Mouse (Mus musculus): ENCODE measurements around the gene Adk. TPM values are rescaled to one million over a fixed set of nuclear protein-coding genes. Genes with fewer than 3 reads are reported as not detected.
"Not testable (repeated sequence)": the region's sequence is repeated elsewhere in the genome, so short reads cannot be mapped to it uniquely, and the experiment has no call there.

Gene Adk
- polyA plus RNA-seq, 1 experiment from 2014 or later = 195 TPM

GRCm38 (mm10) chr14:21463117-21463712 is 410.8 kb downstream of the Adk start:
- no peak overlapping the region for H3K4me2 ChIP-seq (ENCODE audit: low read depth, low read length)
- no peaks in the 10 kb centered on the region for H3K36me3 ChIP-seq (ENCODE audit: control insufficient read depth, insufficient read depth, low read length)
- H3K9me3 ChIP-seq (ENCODE audit: control insufficient read depth, low read length) = no peaks in the 10 kb centered on the region
- WGBS = 74% methylated on average over 9 of the region's 9 CpGs
- no peak overlapping the region for H3K9ac ChIP-seq (ENCODE audit: low read length)
- H3K27me3 ChIP-seq (ENCODE audit: control insufficient read depth, insufficient read depth, low read depth, low read length) = no peaks in the 10 kb centered on the region
- H3K4me3 ChIP-seq (ENCODE audit: low read length) = no peak overlapping the region
- H3K27ac ChIP-seq (ENCODE audit: low read length) = no peak overlapping the region
- ATAC-seq (ENCODE audit: low read depth) = no peak
- H3K4me1 ChIP-seq (replicated peaks; ENCODE audit: control insufficient read depth, insufficient read depth, low read length) = no peaks in the 10 kb centered on the region

- H3K27ac ChIP-seq (ENCODE audit: low read length) = no peak overlapping the region
- H3K36me3 ChIP-seq (ENCODE audit: control insufficient read depth, insufficient read depth, low read length) = no peaks in the 10 kb centered on the region
- ATAC-seq (ENCODE audit: low read depth) = no peak
- H3K27me3 ChIP-seq (ENCODE audit: control insufficient read depth, insufficient read depth, low read depth, low read length) = no peaks in the 10 kb centered on the region
- H3K9me3 ChIP-seq (ENCODE audit: control insufficient read depth, low read length) = no peaks in the 10 kb centered on the region
- no peak overlapping the region for H3K4me3 ChIP-seq (ENCODE audit: low read length)
- H3K4me1 ChIP-seq (replicated peaks; ENCODE audit: control insufficient read depth, insufficient read depth, low read length) = no peaks in the 10 kb centered on the region
- no peak overlapping the region for H3K9ac ChIP-seq (ENCODE audit: low read length)
- 72% methylated on average over 5 of the region's 5 CpGs for WGBS
- H3K4me2 ChIP-seq (ENCODE audit: low read depth, low read length) = no peak overlapping the region
Measured at GRCm38 (mm10) chr14:21470386-21470785, 418.0 kb downstream of the Adk start.

- Histone ChIP-seq H3K4me2 (ENCODE audit: low read depth, low read length) (no peak overlapping the region), H3K4me3 (ENCODE audit: low read length) (no peak overlapping the region)
Measured at GRCm38 (mm10) chr14:21471975-21472374, 419.6 kb downstream of the Adk start.

GRCm38 (mm10) chr14:21474593-21475132 is 422.3 kb downstream of the Adk start:
- H3K36me3 ChIP-seq (ENCODE audit: control insufficient read depth, insufficient read depth, low read length); H3K9me3 ChIP-seq (ENCODE audit: control insufficient read depth, low read length); H3K9ac ChIP-seq (ENCODE audit: low read length); H3K4me1 ChIP-seq (replicated peaks; ENCODE audit: control insufficient read depth, insufficient read depth, low read length); H3K4me3 ChIP-seq (ENCODE audit: low read length); H3K27me3 ChIP-seq (ENCODE audit: control insufficient read depth, insufficient read depth, low read depth, low read length); ATAC-seq (ENCODE audit: low read depth); H3K4me2 ChIP-seq (ENCODE audit: low read depth, low read length); H3K27ac ChIP-seq (ENCODE audit: low read length): not testable (repeated sequence)
- WGBS = 91% methylated on average over 4 of the region's 4 CpGs

More at GRCm38 (mm10) chr14:21471975-21472374, 419.6 kb downstream of the Adk start:
- Histone ChIP-seq H3K4me1 (replicated peaks; ENCODE audit: control insufficient read depth, insufficient read depth, low read length) (no peaks in the 10 kb centered on the region), H3K27ac (ENCODE audit: low read length) (no peak overlapping the region), H3K36me3 (ENCODE audit: control insufficient read depth, insufficient read depth, low read length) (no peaks in the 10 kb centered on the region), H3K9me3 (ENCODE audit: control insufficient read depth, low read length) (no peaks in the 10 kb centered on the region), H3K9ac (ENCODE audit: low read length) (no peak overlapping the region), H3K27me3 (ENCODE audit: control insufficient read depth, insufficient read depth, low read depth, low read length) (no peaks in the 10 kb centered on the region)
- 94% methylated on average over 2 of the region's 2 CpGs for WGBS
- ATAC-seq (ENCODE audit: low read depth) = no peak

GRCm38 (mm10) chr14:21477181-21477580 is 424.8 kb downstream of the Adk start:
- Histone ChIP-seq H3K27ac (ENCODE audit: low read length) (no peak overlapping the region), H3K9me3 (ENCODE audit: control insufficient read depth, low read length) (no peaks in the 10 kb centered on the region), H3K4me1 (replicated peaks; ENCODE audit: control insufficient read depth, insufficient read depth, low read length) (no peaks in the 10 kb centered on the region), H3K36me3 (ENCODE audit: control insufficient read depth, insufficient read depth, low read length) (no peaks in the 10 kb centered on the region), H3K4me2 (ENCODE audit: low read depth, low read length) (no peak overlapping the region), H3K4me3 (ENCODE audit: low read length) (no peak overlapping the region), H3K27me3 (ENCODE audit: control insufficient read depth, insufficient read depth, low read depth, low read length) (no peaks in the 10 kb centered on the region), H3K9ac (ENCODE audit: low read length) (no peak overlapping the region)
- ATAC-seq (ENCODE audit: low read depth) = no peak
- 80% methylated on average over 2 of the region's 2 CpGs for WGBS

- Histone ChIP-seq H3K27ac (ENCODE audit: low read length) (no peak overlapping the region), H3K9ac (ENCODE audit: low read length) (no peak overlapping the region), H3K36me3 (ENCODE audit: control insufficient read depth, insufficient read depth, low read length) (no peaks in the 10 kb centered on the region), H3K9me3 (ENCODE audit: control insufficient read depth, low read length) (no peaks in the 10 kb centered on the region), H3K4me1 (replicated peaks; ENCODE audit: control insufficient read depth, insufficient read depth, low read length) (no peaks in the 10 kb centered on the region), H3K27me3 (ENCODE audit: control insufficient read depth, insufficient read depth, low read depth, low read length) (no peaks in the 10 kb centered on the region), H3K4me3 (ENCODE audit: low read length) (no peak overlapping the region), H3K4me2 (ENCODE audit: low read depth, low read length) (no peak overlapping the region)
- 92% methylated on average over 8 of the region's 8 CpGs for WGBS
- no peak for ATAC-seq (ENCODE audit: low read depth)
Measured at GRCm38 (mm10) chr14:21479566-21479965, 427.2 kb downstream of the Adk start.

GRCm38 (mm10) chr14:21480191-21480590 is 427.8 kb downstream of the Adk start:
- Histone ChIP-seq H3K36me3 (ENCODE audit: control insufficient read depth, insufficient read depth, low read length) (no peaks in the 10 kb centered on the region), H3K4me2 (ENCODE audit: low read depth, low read length) (no peak overlapping the region), H3K27me3 (ENCODE audit: control insufficient read depth, insufficient read depth, low read depth, low read length) (no peaks in the 10 kb centered on the region), H3K4me1 (replicated peaks; ENCODE audit: control insufficient read depth, insufficient read depth, low read length) (no peaks in the 10 kb centered on the region), H3K9me3 (ENCODE audit: control insufficient read depth, low read length) (no peaks in the 10 kb centered on the region), H3K27ac (ENCODE audit: low read length) (no peak overlapping the region), H3K9ac (ENCODE audit: low read length) (no peak overlapping the region), H3K4me3 (ENCODE audit: low read length) (no peak overlapping the region)
- WGBS = 84% methylated on average over 5 of the region's 5 CpGs
- no peak for ATAC-seq (ENCODE audit: low read depth)

- Histone ChIP-seq H3K4me2 (ENCODE audit: low read depth, low read length) (no peak within 1 kb of the TSS), H3K4me3 (ENCODE audit: low read length) (no peak within 1 kb of the TSS)
- ATAC-seq (ENCODE audit: low read depth) = no peak
Measured at GRCm38 (mm10) chr14:21481231-21481630, 428.9 kb downstream of the Adk start, which contains the start of gene Kat6b. Kat6b (plus strand) TSS chr14:21481434.

GRCm38 (mm10) chr14:21484199-21484598 is 431.8 kb downstream of the Adk start:
- H3K4me1 ChIP-seq (replicated peaks; ENCODE audit: control insufficient read depth, insufficient read depth, low read length) = no peaks in the 10 kb centered on the region
- no peak for ATAC-seq (ENCODE audit: low read depth)
- no peak overlapping the region for H3K4me3 ChIP-seq (ENCODE audit: low read length)
- H3K9me3 ChIP-seq (ENCODE audit: control insufficient read depth, low read length) = no peaks in the 10 kb centered on the region
- no peak overlapping the region for H3K27ac ChIP-seq (ENCODE audit: low read length)
- H3K4me2 ChIP-seq (ENCODE audit: low read depth, low read length) = no peak overlapping the region
- H3K36me3 ChIP-seq (ENCODE audit: control insufficient read depth, insufficient read depth, low read length) = no peaks in the 10 kb centered on the region
- H3K9ac ChIP-seq (ENCODE audit: low read length) = no peak overlapping the region
- WGBS = 66% methylated on average over 2 of the region's 2 CpGs
- H3K27me3 ChIP-seq (ENCODE audit: control insufficient read depth, insufficient read depth, low read depth, low read length) = no peaks in the 10 kb centered on the region

More at GRCm38 (mm10) chr14:21481231-21481630, 428.9 kb downstream of the Adk start, which contains the start of gene Kat6b:
- 90% methylated on average over 7 of the region's 7 CpGs for WGBS
- no peaks in the 10 kb centered on the region for H3K9me3 ChIP-seq (ENCODE audit: control insufficient read depth, low read length)
- no peaks in the 10 kb centered on the region for H3K4me1 ChIP-seq (replicated peaks; ENCODE audit: control insufficient read depth, insufficient read depth, low read length)
- no peaks in the 10 kb centered on the region for H3K27me3 ChIP-seq (ENCODE audit: control insufficient read depth, insufficient read depth, low read depth, low read length)
- H3K9ac ChIP-seq (ENCODE audit: low read length) = no peak within 1 kb of the TSS
- H3K36me3 ChIP-seq (ENCODE audit: control insufficient read depth, insufficient read depth, low read length) = no peaks in the 10 kb centered on the region
- H3K27ac ChIP-seq (ENCODE audit: low read length) = no peak within 1 kb of the TSS

Data from lung, embryonic 16.5 days (tissue).